Mouse (Mus musculus): ENCODE results near the gene Col18a1. TPM values are rescaled to one million over a fixed set of nuclear protein-coding genes. Genes with fewer than 3 reads are reported as not detected.

Gene Col18a1
- polyA plus RNA-seq, 1 experiment from 2014 or later, result 83.2 TPM

DNA sequence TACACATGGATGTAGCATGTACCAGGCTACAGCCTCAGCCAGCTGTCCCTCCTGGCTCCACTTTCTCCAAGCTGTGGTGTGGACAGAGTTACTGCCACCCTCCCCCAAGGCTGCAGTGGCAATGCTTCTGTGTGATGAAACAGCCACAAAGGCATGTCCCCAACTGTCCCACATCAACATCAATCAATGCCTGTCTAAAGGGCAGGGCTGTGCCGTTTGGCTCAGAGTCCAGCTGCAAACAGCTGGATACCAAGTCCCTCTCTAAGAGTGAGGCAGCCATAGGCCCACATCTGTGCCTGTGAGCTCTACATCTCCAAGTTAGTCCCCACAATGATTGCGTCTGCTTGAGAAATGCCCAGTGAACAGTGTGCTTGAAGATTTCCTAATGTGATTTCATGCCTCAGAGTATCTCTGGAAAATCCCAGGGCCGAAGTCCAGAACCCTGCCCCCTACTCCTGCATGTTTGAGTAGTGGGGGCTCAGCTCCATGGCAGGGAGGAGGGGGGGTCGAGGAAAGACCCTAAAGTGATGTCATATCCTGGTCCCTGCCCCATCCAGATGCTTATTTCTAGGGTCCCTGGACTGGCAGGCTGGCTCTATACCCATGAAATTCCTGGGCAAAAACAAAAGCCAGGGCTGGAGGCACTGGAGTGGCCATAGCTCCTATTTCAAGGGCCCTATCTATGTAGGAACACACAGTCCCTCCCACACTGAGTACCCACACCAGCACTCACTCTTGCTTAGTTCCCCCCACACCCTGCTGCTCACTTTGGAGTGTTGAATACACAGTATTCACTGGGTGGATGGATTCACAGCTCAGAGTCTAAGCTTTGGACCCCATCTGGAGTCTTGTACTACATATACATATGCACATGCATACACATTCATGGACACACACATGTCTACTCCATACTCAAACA is 49.6 kb downstream of the Col18a1 start:
- no peaks in the 10 kb centered on the region for H3K9me3 ChIP-seq (ENCODE audit: control insufficient read depth, low read length)
- H3K4me1 ChIP-seq (ENCODE audit: control insufficient read depth, insufficient read depth, low read length), result peaks cover 8% of the 10 kb centered on the region; the same call in 1 of the 2 replicates
- no peak overlapping the region for H3K9ac ChIP-seq (ENCODE audit: low read length)
- H3K27me3 ChIP-seq (ENCODE audit: control insufficient read depth, insufficient read depth, low read length), result no peaks in the 10 kb centered on the region
- DNase-seq (ENCODE audit: low spot score) (no peak), ATAC-seq (ENCODE audit: insufficient read depth, low FRiP score, low TSS enrichment) (no peak; the same call in 1 of the 2 replicates)
- no peaks in the 10 kb centered on the region for H3K36me3 ChIP-seq (ENCODE audit: control insufficient read depth, insufficient read depth, low read length)
- no peak overlapping the region for H3K4me2 ChIP-seq (ENCODE audit: low read depth)
- H3K4me3 ChIP-seq (ENCODE audit: low read depth, low read length), result no peak overlapping the region
- 0 out of 2 replicates have a peak overlapping the region, but pooled peaks have one; percentile 39 for H3K27ac ChIP-seq (ENCODE audit: low read depth, low read length)
- 16% methylated on average over 4 of the region's 4 CpGs for WGBS

DNA sequence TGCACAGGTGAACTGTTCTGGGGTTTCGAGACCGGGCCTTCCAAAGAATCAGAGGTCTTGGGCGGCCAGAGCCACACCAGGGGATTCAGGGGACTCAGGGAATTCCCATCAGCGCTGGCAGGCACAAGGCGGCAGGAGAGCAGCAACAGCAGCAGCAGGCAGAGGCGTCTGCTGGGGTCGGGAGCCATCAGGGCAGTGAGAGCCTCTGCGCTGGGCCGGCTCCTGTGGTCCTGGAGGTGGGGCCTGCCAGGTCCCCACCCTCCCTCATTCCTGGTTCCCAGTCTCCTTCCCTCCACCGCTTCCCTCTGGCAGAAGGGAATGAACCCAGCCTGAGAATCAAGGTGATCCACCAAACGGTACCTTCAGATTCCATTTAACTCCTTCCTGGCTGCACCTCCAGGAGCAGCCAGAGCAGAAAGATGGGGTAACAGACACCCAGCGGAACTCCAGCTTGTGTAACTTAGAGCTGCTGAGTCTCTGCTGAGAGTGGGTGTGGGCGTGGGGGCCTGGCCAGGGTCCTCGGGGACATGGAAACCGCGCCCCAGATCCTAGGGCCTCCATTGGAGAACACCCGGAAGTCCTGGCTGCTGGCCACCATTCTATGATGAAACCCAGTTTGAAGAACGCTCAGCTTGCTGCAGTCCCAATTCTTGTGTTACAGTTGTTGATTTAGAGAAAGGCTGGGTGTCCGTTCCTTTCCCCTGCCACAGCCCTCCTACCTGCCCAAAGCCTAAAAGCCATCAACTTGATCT is 52.7 kb downstream of the Col18a1 start:
- Histone ChIP-seq H3K27ac (ENCODE audit: low read depth, low read length) (no peak overlapping the region), H3K4me3 (ENCODE audit: low read depth, low read length) (no peak overlapping the region), H3K4me1 (ENCODE audit: control insufficient read depth, insufficient read depth, low read length) (peaks cover 8% of the 10 kb centered on the region; the same call in 1 of the 2 replicates), H3K4me2 (ENCODE audit: low read depth) (no peak overlapping the region), H3K9ac (ENCODE audit: low read length) (no peak overlapping the region), H3K9me3 (ENCODE audit: control insufficient read depth, low read length) (no peaks in the 10 kb centered on the region), H3K27me3 (ENCODE audit: control insufficient read depth, insufficient read depth, low read length) (no peaks in the 10 kb centered on the region), H3K36me3 (ENCODE audit: control insufficient read depth, insufficient read depth, low read length) (no peaks in the 10 kb centered on the region)
- no peak for ATAC-seq (ENCODE audit: insufficient read depth, low FRiP score, low TSS enrichment)
- WGBS, result 68% methylated on average over 19 of the region's 19 CpGs
- DNase-seq (ENCODE audit: low spot score), result no peak

DNA sequence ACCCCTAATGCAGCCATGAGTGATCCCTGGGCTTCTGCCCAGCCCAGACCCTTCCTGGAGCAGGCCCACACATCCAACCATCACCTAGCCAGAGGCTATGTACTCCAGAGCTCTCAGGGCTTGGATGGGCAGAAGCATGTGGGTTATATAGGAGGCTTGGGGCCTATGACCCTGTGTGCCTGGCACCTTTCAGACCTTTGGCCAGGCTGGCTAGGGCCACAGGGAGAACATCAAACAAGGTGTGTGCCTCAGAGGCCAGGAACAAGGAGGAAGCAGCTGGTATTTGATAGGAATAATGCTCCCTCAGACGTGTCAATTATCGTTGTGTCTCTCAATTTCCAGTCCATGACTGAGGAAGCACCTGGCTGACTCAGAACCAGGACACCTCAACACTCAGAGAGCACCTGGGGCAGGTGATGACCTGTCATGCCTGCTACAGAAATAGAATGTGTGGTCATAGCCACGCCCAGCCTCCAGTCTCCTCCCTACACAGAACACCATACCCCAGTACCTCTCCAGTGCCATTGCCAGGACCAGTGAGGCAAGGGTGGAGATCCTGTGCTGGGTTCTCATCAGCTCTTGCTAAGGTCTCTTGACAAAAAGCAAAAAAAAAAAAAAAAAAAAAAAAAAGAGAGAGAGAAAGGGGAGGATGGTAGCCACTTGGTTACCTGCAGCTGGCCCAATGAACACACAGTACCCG is 54.6 kb downstream of the Col18a1 start:
- Histone ChIP-seq H3K9ac (ENCODE audit: low read length) (no peak overlapping the region), H3K36me3 (ENCODE audit: control insufficient read depth, insufficient read depth, low read length) (no peaks in the 10 kb centered on the region), H3K27me3 (ENCODE audit: control insufficient read depth, insufficient read depth, low read length) (no peaks in the 10 kb centered on the region), H3K27ac (ENCODE audit: low read depth, low read length) (no peak overlapping the region), H3K4me1 (ENCODE audit: control insufficient read depth, insufficient read depth, low read length) (peaks cover 4% of the 10 kb centered on the region; the same call in 1 of the 2 replicates), H3K9me3 (ENCODE audit: control insufficient read depth, low read length) (no peaks in the 10 kb centered on the region), H3K4me2 (ENCODE audit: low read depth) (no peak overlapping the region), H3K4me3 (ENCODE audit: low read depth, low read length) (no peak overlapping the region)
- no peak for DNase-seq (ENCODE audit: low spot score)
- ATAC-seq (ENCODE audit: insufficient read depth, low FRiP score, low TSS enrichment), result no peak
- WGBS, result 83% methylated on average over 4 of the region's 4 CpGs

DNA sequence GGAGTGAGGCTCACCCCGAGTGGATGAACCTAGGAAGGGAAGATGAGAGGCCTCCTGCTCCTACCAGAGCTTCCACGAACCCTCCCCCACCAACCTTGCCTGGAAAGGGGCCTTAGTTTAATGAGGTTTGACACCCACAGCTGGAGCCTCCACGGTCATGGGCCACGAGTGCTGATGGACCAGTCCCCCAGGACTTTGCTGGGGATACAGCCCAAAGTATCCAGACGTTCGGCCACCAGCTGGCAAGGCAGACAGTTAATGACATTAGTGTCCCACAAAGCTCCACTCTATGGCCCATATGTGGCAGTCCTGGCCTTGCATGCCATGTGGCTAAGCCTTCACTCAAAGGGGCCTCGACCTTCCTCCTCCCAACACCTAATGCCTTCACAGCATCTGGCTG is 55.5 kb downstream of the Col18a1 start:
- Histone ChIP-seq H3K36me3 (ENCODE audit: control insufficient read depth, insufficient read depth, low read length) (no peaks in the 10 kb centered on the region), H3K4me1 (ENCODE audit: control insufficient read depth, insufficient read depth, low read length) (no peaks in the 10 kb centered on the region), H3K27me3 (ENCODE audit: control insufficient read depth, insufficient read depth, low read length) (no peaks in the 10 kb centered on the region), H3K4me2 (ENCODE audit: low read depth) (no peak overlapping the region), H3K4me3 (ENCODE audit: low read depth, low read length) (no peak overlapping the region), H3K27ac (ENCODE audit: low read depth, low read length) (no peak overlapping the region), H3K9me3 (ENCODE audit: control insufficient read depth, low read length) (no peaks in the 10 kb centered on the region), H3K9ac (ENCODE audit: low read length) (no peak overlapping the region)
- WGBS, result 70% methylated on average over 7 of the region's 7 CpGs
- no peak for DNase-seq (ENCODE audit: low spot score)
- no peak for ATAC-seq (ENCODE audit: insufficient read depth, low FRiP score, low TSS enrichment)

DNA sequence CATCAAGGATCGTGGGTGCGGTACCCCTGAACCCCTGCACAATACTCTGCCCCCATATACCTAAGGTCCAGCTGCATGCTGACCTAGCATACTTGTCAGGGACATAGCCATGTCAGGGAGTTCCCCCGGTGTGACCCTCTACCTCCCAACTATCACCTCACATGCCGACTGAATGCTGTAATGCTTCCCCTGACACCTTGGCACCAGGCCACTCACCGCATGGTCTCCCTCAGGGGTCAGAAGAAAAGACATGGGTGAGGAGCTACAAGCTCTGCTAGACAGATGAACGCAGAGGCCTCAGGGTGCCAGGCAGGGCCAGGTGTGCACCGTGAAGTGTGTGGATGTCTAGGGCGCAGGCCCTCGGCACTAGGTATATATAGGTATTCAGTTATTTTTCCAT is 56.3 kb downstream of the Col18a1 start:
- no peak overlapping the region for H3K4me2 ChIP-seq (ENCODE audit: low read depth)
- 93% methylated on average over 9 of the region's 9 CpGs for WGBS
- DNase-seq (ENCODE audit: low spot score), result no peak
- H3K27me3 ChIP-seq (ENCODE audit: control insufficient read depth, insufficient read depth, low read length), result no peaks in the 10 kb centered on the region
- no peak overlapping the region for H3K27ac ChIP-seq (ENCODE audit: low read depth, low read length)
- no peaks in the 10 kb centered on the region for H3K36me3 ChIP-seq (ENCODE audit: control insufficient read depth, insufficient read depth, low read length)
- no peak overlapping the region for H3K9ac ChIP-seq (ENCODE audit: low read length)
- no peaks in the 10 kb centered on the region for H3K4me1 ChIP-seq (ENCODE audit: control insufficient read depth, insufficient read depth, low read length)
- no peak for ATAC-seq (ENCODE audit: insufficient read depth, low FRiP score, low TSS enrichment)
- no peak overlapping the region for H3K4me3 ChIP-seq (ENCODE audit: low read depth, low read length)
- no peaks in the 10 kb centered on the region for H3K9me3 ChIP-seq (ENCODE audit: control insufficient read depth, low read length)

DNA sequence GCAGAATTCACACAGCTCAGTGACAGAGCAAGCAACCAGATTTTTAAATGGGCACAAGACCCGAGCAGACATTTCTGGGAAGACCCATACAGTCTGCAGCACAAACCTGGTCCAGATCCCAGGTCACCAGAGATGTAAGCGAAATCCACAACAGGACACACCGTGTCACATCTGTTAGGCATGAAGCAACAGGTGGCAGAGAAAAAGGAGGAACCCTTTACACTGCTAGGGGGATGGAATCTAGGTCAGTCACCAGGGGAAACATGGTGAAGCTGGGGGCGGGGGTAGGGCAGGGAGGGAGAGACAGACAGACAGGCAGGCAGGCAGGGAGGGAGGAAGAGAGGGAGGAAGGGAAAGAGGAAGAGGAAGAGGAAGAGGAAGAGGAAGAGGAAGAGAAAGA is 58.2 kb downstream of the Col18a1 start:
- H3K4me3 ChIP-seq (ENCODE audit: low read depth, low read length), result no peak overlapping the region
- H3K27me3 ChIP-seq (ENCODE audit: control insufficient read depth, insufficient read depth, low read length), result no peaks in the 10 kb centered on the region
- H3K4me2 ChIP-seq (ENCODE audit: low read depth), result no peak overlapping the region
- DNase-seq (ENCODE audit: low spot score), result no peak
- H3K36me3 ChIP-seq (ENCODE audit: control insufficient read depth, insufficient read depth, low read length), result no peaks in the 10 kb centered on the region
- H3K4me1 ChIP-seq (ENCODE audit: control insufficient read depth, insufficient read depth, low read length), result no peaks in the 10 kb centered on the region
- H3K9ac ChIP-seq (ENCODE audit: low read length), result no peak overlapping the region
- ATAC-seq (ENCODE audit: insufficient read depth, low FRiP score, low TSS enrichment), result no peak
- no peak overlapping the region for H3K27ac ChIP-seq (ENCODE audit: low read depth, low read length)
- no peaks in the 10 kb centered on the region for H3K9me3 ChIP-seq (ENCODE audit: control insufficient read depth, low read length)
- 87% methylated on average over 3 of the region's 4 CpGs for WGBS

DNA sequence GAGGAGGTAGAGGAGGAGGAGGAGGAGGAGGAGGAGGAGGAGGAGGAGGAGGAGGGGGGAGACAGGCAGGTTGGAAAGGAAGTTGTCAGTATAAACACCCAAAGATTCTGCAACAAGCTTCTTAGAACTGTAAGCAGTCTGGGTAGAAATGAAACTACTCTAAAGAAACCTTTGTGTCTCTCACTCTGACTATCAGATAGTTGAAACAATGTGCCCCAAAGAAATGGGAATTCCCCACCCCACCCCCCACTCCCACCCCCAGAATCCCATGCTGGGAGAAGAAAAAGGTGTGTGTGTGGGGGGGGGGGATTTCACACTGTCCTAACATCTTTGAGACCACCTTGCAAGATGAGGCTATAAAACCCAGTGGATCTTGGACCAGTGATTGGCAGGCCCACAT is 62.0 kb downstream of the Col18a1 start:
- H3K4me2 ChIP-seq (ENCODE audit: low read depth), result no peak overlapping the region
- DNase-seq (ENCODE audit: low spot score), result no peak
- H3K27ac ChIP-seq (ENCODE audit: low read depth, low read length), result no peak overlapping the region
- H3K27me3 ChIP-seq (ENCODE audit: control insufficient read depth, insufficient read depth, low read length), result no peaks in the 10 kb centered on the region
- H3K4me3 ChIP-seq (ENCODE audit: low read depth, low read length), result no peak overlapping the region
- no peak for ATAC-seq (ENCODE audit: insufficient read depth, low FRiP score, low TSS enrichment)
- H3K4me1 ChIP-seq (ENCODE audit: control insufficient read depth, insufficient read depth, low read length), result no peaks in the 10 kb centered on the region
- no peak overlapping the region for H3K9ac ChIP-seq (ENCODE audit: low read length)
- H3K9me3 ChIP-seq (ENCODE audit: control insufficient read depth, low read length), result no peaks in the 10 kb centered on the region
- no peaks in the 10 kb centered on the region; the same call in 1 of the 2 replicates for H3K36me3 ChIP-seq (ENCODE audit: control insufficient read depth, insufficient read depth, low read length)

DNA sequence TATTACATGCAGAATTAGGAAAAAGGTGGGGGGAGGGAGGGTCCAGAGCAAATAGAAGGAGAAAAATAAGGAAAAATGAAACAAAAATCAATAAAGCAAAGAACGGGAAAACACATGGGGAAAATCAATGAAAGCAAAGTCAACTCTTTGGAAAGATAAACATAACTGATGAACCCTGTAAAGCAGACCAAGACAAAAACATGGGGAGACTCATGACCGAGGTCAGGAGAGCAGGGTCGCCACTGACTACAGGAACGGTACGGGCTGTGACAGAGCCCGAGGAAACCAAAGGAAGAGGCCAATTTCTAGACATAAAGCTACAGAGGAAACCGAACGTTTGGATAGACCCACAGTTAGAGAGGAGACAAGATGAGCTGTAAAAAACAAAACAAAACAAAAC is 62.7 kb downstream of the Col18a1 start:
- no peak for ATAC-seq (ENCODE audit: insufficient read depth, low FRiP score, low TSS enrichment)
- Histone ChIP-seq H3K27ac (ENCODE audit: low read depth, low read length) (no peak overlapping the region), H3K4me1 (ENCODE audit: control insufficient read depth, insufficient read depth, low read length) (no peaks in the 10 kb centered on the region), H3K9me3 (ENCODE audit: control insufficient read depth, low read length) (no peaks in the 10 kb centered on the region), H3K27me3 (ENCODE audit: control insufficient read depth, insufficient read depth, low read length) (no peaks in the 10 kb centered on the region), H3K36me3 (ENCODE audit: control insufficient read depth, insufficient read depth, low read length) (no peaks in the 10 kb centered on the region; the same call in 1 of the 2 replicates), H3K4me3 (ENCODE audit: low read depth, low read length) (no peak overlapping the region), H3K9ac (ENCODE audit: low read length) (no peak overlapping the region), H3K4me2 (ENCODE audit: low read depth) (no peak overlapping the region)
- WGBS, result 63% methylated on average over 8 of the region's 8 CpGs
- DNase-seq (ENCODE audit: low spot score), result no peak

Measured in neural tube, embryonic 11.5 days (tissue).